Mouse (Mus musculus): Measurements from ENCODE around the gene Adgrb2. TPM values are rescaled to one million over a fixed set of nuclear protein-coding genes. Genes with fewer than 3 reads are reported as not detected.

The Adgrb2 gene
- polyA plus RNA-seq, 1 experiment from 2014 or later: 7.3 TPM

DNA sequence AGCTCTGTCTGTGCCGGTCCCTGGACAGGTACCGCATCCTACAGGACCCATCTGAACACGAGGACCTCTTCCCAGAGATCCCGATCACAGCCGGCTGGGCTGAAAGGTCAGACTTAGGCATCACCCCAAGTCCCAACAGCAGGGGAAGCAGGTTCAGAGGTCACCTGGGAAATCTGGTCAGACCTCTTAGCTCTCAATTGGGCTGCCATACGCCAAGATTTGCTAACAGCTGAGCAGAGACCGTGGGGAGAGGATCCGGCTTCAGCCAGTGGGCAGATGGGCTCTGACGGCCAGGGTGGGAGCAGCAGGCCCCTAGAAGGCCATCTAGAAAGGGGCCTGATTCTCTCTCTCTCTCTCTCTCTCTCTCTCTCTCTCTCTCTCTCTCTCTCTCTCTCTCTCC is 10.4 kb upstream of the Adgrb2 start:
- WGBS: 66% methylated on average over 9 of the region's 9 CpGs
- Histone ChIP-seq H3K4me1 (peaks cover 39% of the 10 kb centered on the region), H3K9me3 (no peaks in the 10 kb centered on the region), H3K27me3 (peaks cover 71% of the 10 kb centered on the region), H3K4me2 (no peak overlapping the region), H3K4me3 (replicated peaks) (no peak overlapping the region), H3K9ac (no peak overlapping the region), H3K27ac (no peak overlapping the region), H3K36me3 (replicated peaks) (no peaks in the 10 kb centered on the region)
- ATAC-seq (ENCODE audit: low FRiP score): no peak

GRCm38 (mm10) chr4:129977256-129977655 is 7.4 kb upstream of the Adgrb2 start:
- H3K4me3 ChIP-seq (replicated peaks): no peak overlapping the region
- peaks cover 88% of the 10 kb centered on the region for H3K27me3 ChIP-seq
- 78% methylated on average over 4 of the region's 4 CpGs for WGBS
- no peak overlapping the region for H3K27ac ChIP-seq
- H3K4me2 ChIP-seq: no peak overlapping the region
- no peaks in the 10 kb centered on the region for H3K36me3 ChIP-seq (replicated peaks)
- no peak for ATAC-seq (ENCODE audit: low FRiP score)
- H3K9ac ChIP-seq: no peak overlapping the region
- peaks cover 35% of the 10 kb centered on the region for H3K4me1 ChIP-seq
- H3K9me3 ChIP-seq: no peaks in the 10 kb centered on the region

DNA sequence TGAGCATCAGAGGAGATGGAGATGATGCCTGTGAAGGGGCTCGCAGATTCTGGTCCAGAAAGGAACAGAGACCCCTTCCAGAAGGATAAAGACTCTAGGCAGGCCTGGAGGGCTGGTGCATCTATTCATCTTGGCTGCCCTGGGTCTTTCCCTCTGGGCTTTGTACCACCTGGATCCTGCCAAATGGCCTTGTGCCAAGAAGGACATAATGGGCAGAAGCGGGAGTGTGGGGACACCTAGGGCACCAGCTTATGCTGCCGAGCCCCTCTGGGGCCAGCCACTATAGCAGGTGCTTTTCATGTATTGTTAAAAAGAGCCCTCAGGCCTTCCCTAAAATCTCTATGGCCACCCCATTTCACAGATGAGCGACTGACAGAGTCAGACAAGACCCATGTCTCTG is 6.4 kb upstream of the Adgrb2 start:
- 56% methylated on average over 4 of the region's 4 CpGs for WGBS
- no peak overlapping the region for H3K27ac ChIP-seq
- peaks cover 36% of the 10 kb centered on the region for H3K4me1 ChIP-seq
- H3K4me2 ChIP-seq: no peak overlapping the region
- no peak overlapping the region for H3K4me3 ChIP-seq (replicated peaks)
- ATAC-seq (ENCODE audit: low FRiP score): no peak
- H3K9ac ChIP-seq: no peak overlapping the region
- H3K27me3 ChIP-seq: peaks cover 88% of the 10 kb centered on the region
- no peaks in the 10 kb centered on the region for H3K36me3 ChIP-seq (replicated peaks)
- H3K9me3 ChIP-seq: no peaks in the 10 kb centered on the region

GRCm38 (mm10) chr4:129978930-129979329 is 5.7 kb upstream of the Adgrb2 start:
- Histone ChIP-seq H3K4me2 (no peak overlapping the region), H3K27ac (no peak overlapping the region), H3K4me3 (replicated peaks) (no peak overlapping the region), H3K36me3 (replicated peaks) (no peaks in the 10 kb centered on the region), H3K27me3 (peaks cover 88% of the 10 kb centered on the region), H3K9ac (no peak overlapping the region), H3K4me1 (peaks cover 43% of the 10 kb centered on the region), H3K9me3 (no peaks in the 10 kb centered on the region)
- ATAC-seq (ENCODE audit: low FRiP score): no peak
- WGBS: 66% methylated on average over 4 of the region's 4 CpGs

DNA sequence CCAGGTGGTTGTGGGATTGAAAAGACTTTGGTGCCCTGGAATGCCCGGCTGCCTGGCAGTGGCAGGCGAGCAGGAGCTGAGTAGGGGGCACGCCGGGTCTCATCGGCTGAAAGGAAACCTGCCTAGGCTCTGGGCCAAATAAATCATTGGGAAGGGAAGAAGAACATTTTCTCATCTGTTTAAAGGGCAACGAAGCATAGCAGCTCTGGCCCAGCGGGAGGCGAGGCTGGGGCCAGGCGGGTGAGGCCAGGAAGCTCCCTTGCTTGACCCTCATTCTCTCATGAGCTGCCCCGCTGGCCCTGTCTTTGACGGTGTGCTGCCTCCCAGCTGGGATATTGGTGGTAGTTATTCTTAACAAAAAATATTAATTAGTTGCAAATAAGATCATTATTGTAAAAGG is 3.0 kb upstream of the Adgrb2 start:
- H3K27ac ChIP-seq: no peak overlapping the region
- ATAC-seq (ENCODE audit: low FRiP score): no peak
- H3K36me3 ChIP-seq (replicated peaks): no peaks in the 10 kb centered on the region
- no peaks in the 10 kb centered on the region for H3K9me3 ChIP-seq
- H3K4me1 ChIP-seq: peaks cover 65% of the 10 kb centered on the region
- H3K27me3 ChIP-seq: peaks cover 78% of the 10 kb centered on the region
- WGBS: 36% methylated on average over 11 of the region's 11 CpGs
- no peak overlapping the region for H3K9ac ChIP-seq
- H3K4me2 ChIP-seq: no peak overlapping the region
- H3K4me3 ChIP-seq (replicated peaks): no peak overlapping the region

DNA sequence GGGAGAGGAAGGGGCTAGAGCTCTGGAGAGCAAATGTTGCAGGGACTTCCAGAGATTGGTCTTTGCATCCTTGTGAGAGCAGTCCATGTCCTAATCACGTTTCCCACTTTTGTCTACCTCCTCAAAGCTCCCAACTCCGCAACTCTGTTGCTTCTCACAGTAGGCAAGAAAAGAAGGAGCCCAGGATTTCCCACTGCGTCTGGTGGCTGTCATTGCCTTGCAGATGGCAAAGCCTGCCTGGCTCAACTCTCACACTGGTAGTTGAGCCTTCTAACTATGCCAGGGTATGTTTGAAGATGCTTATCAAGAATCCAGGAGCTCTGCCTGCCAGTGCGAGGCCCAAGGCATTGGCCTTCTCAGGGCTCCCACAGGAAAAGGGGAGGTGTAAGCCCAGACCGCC is 1.6 kb upstream of the Adgrb2 start:
- Histone ChIP-seq H3K9ac (no peak overlapping the region), H3K4me2 (no peak overlapping the region), H3K27ac (peak overlapping the region; percentile 38; the same call in 1 of the 2 replicates), H3K9me3 (no peaks in the 10 kb centered on the region), H3K4me1 (peaks cover 75% of the 10 kb centered on the region), H3K27me3 (peaks cover 82% of the 10 kb centered on the region), H3K4me3 (replicated peaks) (no peak overlapping the region), H3K36me3 (replicated peaks) (no peaks in the 10 kb centered on the region)
- ATAC-seq (ENCODE audit: low FRiP score): no peak
- WGBS: 17% methylated on average over 5 of the region's 5 CpGs

DNA sequence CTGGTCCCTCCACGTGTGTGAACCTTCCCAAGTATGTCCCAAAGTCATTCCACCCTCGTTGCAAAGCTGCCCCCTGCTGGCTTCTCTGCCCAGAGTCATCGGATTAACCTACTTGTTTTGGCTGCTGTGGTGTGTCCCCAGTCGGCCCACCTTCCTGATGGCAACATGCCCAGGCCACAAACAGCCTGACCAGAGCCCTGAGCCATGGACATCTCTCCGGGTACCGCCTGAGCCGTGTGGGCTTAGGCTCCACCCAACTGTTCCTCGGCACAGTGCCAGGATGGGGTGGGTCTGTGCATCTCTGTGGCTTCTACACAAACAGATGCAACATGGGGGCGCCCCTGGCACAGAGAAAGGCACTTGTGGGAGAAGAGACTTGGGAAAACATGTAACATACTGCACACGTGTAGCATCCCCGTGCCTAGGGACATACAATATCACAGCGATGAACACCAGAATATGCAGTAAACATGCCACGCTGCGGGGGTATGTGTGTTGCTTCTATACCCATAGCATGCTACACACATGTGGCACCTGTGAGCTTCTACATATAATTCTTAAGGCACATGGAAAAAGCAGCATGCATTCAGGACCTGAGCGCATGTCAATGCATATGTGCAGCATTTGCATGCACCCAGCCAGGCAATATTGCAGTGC is 778 bp upstream of the Adgrb2 start:
- peak; percentile 9; the same call in 1 of the 2 replicates for ATAC-seq (ENCODE audit: low FRiP score)
- H3K27ac ChIP-seq: peak overlapping the region; percentile 42; the same call in 1 of the 2 replicates
- H3K9ac ChIP-seq: peak overlapping the region; percentile 82
- no peaks in the 10 kb centered on the region for H3K36me3 ChIP-seq (replicated peaks)
- 4% methylated on average over 15 of the region's 15 CpGs for WGBS
- peaks cover 75% of the 10 kb centered on the region for H3K4me1 ChIP-seq
- peak overlapping the region; percentile 77 for H3K4me3 ChIP-seq (replicated peaks)
- peak overlapping the region; percentile 96 for H3K4me2 ChIP-seq
- no peaks in the 10 kb centered on the region for H3K9me3 ChIP-seq
- peaks cover 82% of the 10 kb centered on the region for H3K27me3 ChIP-seq

DNA sequence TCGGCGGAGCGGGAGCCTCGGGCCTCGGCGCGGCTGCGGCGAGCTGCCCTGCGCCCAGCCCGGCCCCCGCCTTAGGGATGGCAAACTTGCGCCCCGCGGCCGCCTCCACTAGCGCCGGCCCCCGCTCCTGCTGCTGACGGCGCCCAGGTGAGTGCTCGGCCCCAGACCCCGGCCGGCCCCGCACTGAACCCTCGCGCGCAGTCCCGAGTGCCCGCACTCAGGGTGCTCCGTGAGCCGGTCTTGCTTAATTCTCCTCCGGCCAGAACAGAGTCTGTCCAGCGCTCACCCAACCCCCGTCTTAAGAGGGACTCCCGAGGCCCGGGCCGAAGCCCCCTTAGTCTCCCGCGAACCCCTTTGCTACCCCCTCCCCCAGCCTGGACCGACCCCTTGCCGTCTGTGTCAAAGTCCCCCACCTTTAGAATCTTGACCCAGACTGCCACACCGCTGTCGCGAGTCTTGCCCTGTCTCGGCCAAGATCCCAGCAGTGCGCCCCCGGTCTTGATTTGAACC is 546 bp downstream of the Adgrb2 start:
- WGBS: under 1% methylated on average over 30 of the region's 48 CpGs
- peaks cover 77% of the 10 kb centered on the region for H3K27me3 ChIP-seq
- H3K9me3 ChIP-seq: no peaks in the 10 kb centered on the region
- peak overlapping the region; percentile 96 for H3K4me2 ChIP-seq
- peak overlapping the region; percentile 77 for H3K4me3 ChIP-seq (replicated peaks)
- peak overlapping the region; percentile 70; the same call in 1 of the 2 replicates for H3K27ac ChIP-seq
- H3K9ac ChIP-seq: peak overlapping the region; percentile 82
- peaks cover 85% of the 10 kb centered on the region for H3K4me1 ChIP-seq
- no peaks in the 10 kb centered on the region for H3K36me3 ChIP-seq (replicated peaks)
- 0 out of 2 replicates have a peak, but pooled peaks have one; percentile 7 for ATAC-seq (ENCODE audit: low FRiP score)

DNA sequence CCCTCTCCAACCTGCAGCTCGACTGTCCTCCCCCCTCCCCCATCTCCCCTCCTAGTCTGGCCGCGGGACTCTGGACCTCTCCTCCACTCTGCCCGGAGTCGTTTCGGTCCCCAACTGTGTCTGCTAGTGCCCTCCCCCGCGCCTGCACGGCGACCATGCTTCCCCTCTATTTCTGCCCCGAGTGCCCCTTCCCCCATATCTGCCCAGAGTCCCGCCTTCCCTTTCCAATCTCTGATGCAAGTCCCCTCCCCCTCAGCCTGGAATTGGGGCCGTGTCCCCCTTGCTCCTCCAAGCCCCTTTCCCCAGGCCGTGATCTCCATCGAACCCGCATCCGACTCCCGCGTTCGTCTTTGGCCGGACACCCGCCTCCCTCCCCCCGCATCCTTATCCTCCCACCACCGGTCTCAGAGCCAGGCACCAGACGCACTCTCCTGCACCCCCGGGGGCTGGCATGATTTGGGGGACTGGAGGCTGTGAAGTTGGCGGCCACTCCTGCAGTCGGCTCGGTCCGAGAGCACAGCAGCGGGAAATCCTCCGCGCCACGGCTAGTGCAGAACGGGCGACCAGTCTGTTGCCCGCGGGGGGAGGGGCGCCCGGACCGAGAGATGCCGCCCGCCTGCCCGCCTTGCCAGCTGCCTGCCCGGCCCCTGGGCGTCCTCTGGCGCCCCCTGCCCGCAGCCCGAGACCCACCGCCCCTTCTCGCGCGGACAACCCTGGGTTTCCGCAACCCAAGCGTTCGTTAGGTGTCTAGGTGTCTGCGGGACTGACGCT is 1.2 kb downstream of the Adgrb2 start:
- no peaks in the 10 kb centered on the region for H3K9me3 ChIP-seq
- H3K4me2 ChIP-seq: peak overlapping the region; percentile 96
- H3K9ac ChIP-seq: peak overlapping the region; percentile 82
- peaks cover 74% of the 10 kb centered on the region for H3K27me3 ChIP-seq
- peaks cover 87% of the 10 kb centered on the region for H3K4me1 ChIP-seq
- H3K36me3 ChIP-seq (replicated peaks): no peaks in the 10 kb centered on the region
- peak; percentile 8; the same call in 1 of the 2 replicates for ATAC-seq (ENCODE audit: low FRiP score)
- peak overlapping the region; percentile 70 for H3K27ac ChIP-seq
- H3K4me3 ChIP-seq (replicated peaks): peak overlapping the region; percentile 77
- WGBS: under 1% methylated on average over 52 of the region's 58 CpGs

- WGBS: under 1% methylated on average over 45 of the region's 53 CpGs
- H3K9ac ChIP-seq: peak overlapping the region; percentile 62
- peak overlapping the region; percentile 47 for H3K4me3 ChIP-seq (replicated peaks)
- peaks cover 57% of the 10 kb centered on the region for H3K27me3 ChIP-seq
- peaks cover 9% of the 10 kb centered on the region for H3K36me3 ChIP-seq (replicated peaks)
- H3K27ac ChIP-seq: peak overlapping the region; percentile 36
- H3K9me3 ChIP-seq: no peaks in the 10 kb centered on the region
- peak overlapping the region; percentile 96 for H3K4me2 ChIP-seq
- H3K4me1 ChIP-seq: peaks cover 73% of the 10 kb centered on the region
- ATAC-seq (ENCODE audit: low FRiP score): peak; percentile 30; the same call in 1 of the 2 replicates
Measured at GRCm38 (mm10) chr4:129987825-129988504, 3.3 kb downstream of the Adgrb2 start.

GRCm38 (mm10) chr4:129989925-129990324 is 5.3 kb downstream of the Adgrb2 start:
- H3K27ac ChIP-seq: 0 out of 2 replicates have a peak overlapping the region, but pooled peaks have one; percentile 38
- WGBS: 39% methylated on average over 4 of the region's 4 CpGs

DNA sequence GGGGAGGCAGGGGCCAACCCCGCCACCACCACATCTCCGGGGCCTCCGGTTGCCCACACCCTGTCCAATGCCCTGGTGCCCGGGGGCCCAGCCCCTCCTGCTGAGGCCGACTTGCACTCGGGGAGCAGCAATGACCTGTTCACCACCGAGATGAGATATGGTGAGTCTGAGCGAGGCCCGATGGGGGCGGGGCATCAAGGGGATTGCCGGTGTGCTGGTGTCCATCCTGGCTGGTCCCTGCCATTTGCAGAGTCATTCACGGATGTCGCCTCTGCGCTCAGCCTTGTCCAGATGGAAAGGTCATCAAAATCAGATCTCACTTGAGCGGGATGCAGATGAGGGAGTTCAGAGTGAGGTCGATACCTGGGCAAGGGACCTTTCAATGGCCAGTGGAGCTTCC is 8.1 kb downstream of the Adgrb2 start:
- ATAC-seq (ENCODE audit: low FRiP score): no peak
- no peak overlapping the region for H3K9ac ChIP-seq
- H3K4me1 ChIP-seq: peaks cover 35% of the 10 kb centered on the region
- peaks cover 24% of the 10 kb centered on the region for H3K27me3 ChIP-seq
- no peak overlapping the region for H3K4me2 ChIP-seq
- H3K9me3 ChIP-seq: no peaks in the 10 kb centered on the region
- H3K4me3 ChIP-seq (replicated peaks): no peak overlapping the region
- H3K27ac ChIP-seq: no peak overlapping the region
- WGBS: 82% methylated on average over 16 of the region's 16 CpGs
- H3K36me3 ChIP-seq (replicated peaks): peaks cover 13% of the 10 kb centered on the region

More at GRCm38 (mm10) chr4:129989925-129990324, 5.3 kb downstream of the Adgrb2 start:
- Histone ChIP-seq H3K27me3 (peaks cover 42% of the 10 kb centered on the region), H3K36me3 (replicated peaks) (peaks cover 13% of the 10 kb centered on the region), H3K9me3 (no peaks in the 10 kb centered on the region), H3K4me3 (replicated peaks) (no peak overlapping the region), H3K4me1 (peaks cover 61% of the 10 kb centered on the region), H3K9ac (no peak overlapping the region), H3K4me2 (no peak overlapping the region; the same call in 1 of the 2 replicates)
- ATAC-seq (ENCODE audit: low FRiP score): peak; percentile 6; the same call in 1 of the 2 replicates
